Mouse (Mus musculus) kidney, embryonic 14.5 days (tissue): Measurements from ENCODE around the gene Myo15b. TPM values are rescaled to one million over a fixed set of nuclear protein-coding genes. Genes with fewer than 3 reads are reported as not detected.

Source experiments
- ATAC-seq: fragments of 200-750 bp; cut with Nextera tagmentation; 2 replicates; pipeline ENCODE4 v1.8.0; 2017; ENCODE audit warnings: moderate number of reproducible peaks, mild to moderate bottlenecking, moderate TSS enrichment, moderate library complexity; ENCODE audit not compliant: low FRiP score, low TSS enrichment
- H3K27ac ChIP-seq: fragments of 300-500 bp; sonication (generic); 2 replicates; pipeline ENCODE4 v1.5.1; 2014; ENCODE audit warnings: low read depth, mild to moderate bottlenecking, low read length, moderate library complexity, mixed read lengths
- H3K27me3 ChIP-seq: fragments of 300-500 bp; sonication (generic); 2 replicates; pipeline ENCODE4 v1.6.1; 2014; ENCODE audit warnings: mild to moderate bottlenecking, low read length; ENCODE audit not compliant: control insufficient read depth, insufficient read depth
- H3K36me3 ChIP-seq: fragments of 300-500 bp; sonication (generic); 2 replicates; pipeline ENCODE4 v1.6.1; 2014; ENCODE audit warnings: low read length, mixed read lengths; ENCODE audit not compliant: control insufficient read depth, insufficient read depth
- H3K4me1 ChIP-seq: fragments of 300-500 bp; sonication (generic); 2 replicates; pipeline ENCODE4 v1.6.1; 2014; ENCODE audit warnings: low read length, mixed read lengths; ENCODE audit not compliant: control insufficient read depth, insufficient read depth
- H3K4me2 ChIP-seq: fragments of 300-500 bp; sonication (generic); replicated peaks from 2 replicates; pipeline ENCODE4 v1.6.1; 2014; ENCODE audit warnings: low read depth, mild to moderate bottlenecking, low read length
- H3K4me3 ChIP-seq: fragments of 300-500 bp; sonication (generic); 2 replicates; pipeline ENCODE4 v1.5.1; 2014; ENCODE audit warnings: mild to moderate bottlenecking, low read length
- H3K9ac ChIP-seq: fragments of 300-500 bp; sonication (generic); 2 replicates; pipeline ENCODE4 v1.6.1; 2014; ENCODE audit warnings: low read depth, mild to moderate bottlenecking, low read length, moderate library complexity
- H3K9me3 ChIP-seq: fragments of 300-500 bp; sonication (generic); 2 replicates; pipeline ENCODE4 v1.6.1; 2016; ENCODE audit warnings: low read length; ENCODE audit not compliant: control insufficient read depth
- WGBS: fragments of 180-500 bp; shearing (Covaris S2); extraction: QIAGEN DNeasy Blood & Tissue Kit; methylation state at CpG from one replicate; pipeline ENCODE4 v1.1.7; 2014; 5-methylcytosine and 5-hydroxymethylcytosine counted together
- polyA plus RNA-seq: library from polyadenylated mRNA; unstranded; fragments of >200 nt; fragmentation: Nextera tagmentation; extraction: Ambion mirVana; gene quantifications from 2 replicates; pipeline ENCODE4 v1.2.1, GENCODE M21; 2014

The Myo15b gene
- polyA plus RNA-seq, 1 experiment from 2014 or later: 5.5 TPM

GRCm38 (mm10) chr11:115889159-115889558 lies 31.0 kb downstream of the Myo15b start:
- H3K9me3 ChIP-seq: no peaks in the 10 kb centered on the region
- WGBS: 84% methylated on average over 6 of the region's 6 CpGs

GRCm38 (mm10) chr11:115892213-115892612 lies 34.0 kb downstream of the Myo15b start:
- H3K9ac ChIP-seq: no peak overlapping the region
- no peak for ATAC-seq
- WGBS: 65% methylated on average over 6 of the region's 6 CpGs
- H3K4me3 ChIP-seq: no peak overlapping the region
- H3K36me3 ChIP-seq: peaks cover 34% of the 10 kb centered on the region
- H3K4me2 ChIP-seq: no peak overlapping the region
- no peaks in the 10 kb centered on the region for H3K27me3 ChIP-seq
- H3K4me1 ChIP-seq: no peaks in the 10 kb centered on the region
- H3K9me3 ChIP-seq: no peaks in the 10 kb centered on the region
- no peak overlapping the region for H3K27ac ChIP-seq

More at GRCm38 (mm10) chr11:115889159-115889558, 31.0 kb downstream of the Myo15b start:
- Histone ChIP-seq H3K4me1 (no peaks in the 10 kb centered on the region), H3K27me3 (no peaks in the 10 kb centered on the region), H3K9ac (no peak overlapping the region), H3K4me2 (no peak overlapping the region), H3K36me3 (peaks cover 14% of the 10 kb centered on the region), H3K4me3 (no peak overlapping the region), H3K27ac (no peak overlapping the region)
- ATAC-seq: no peak

GRCm38 (mm10) chr11:115893071-115893470 lies 34.9 kb downstream of the Myo15b start:
- H3K4me3 ChIP-seq: no peak overlapping the region
- no peak for ATAC-seq
- no peaks in the 10 kb centered on the region for H3K9me3 ChIP-seq
- no peaks in the 10 kb centered on the region for H3K27me3 ChIP-seq
- H3K9ac ChIP-seq: no peak overlapping the region
- 91% methylated on average over 9 of the region's 9 CpGs for WGBS
- H3K4me2 ChIP-seq: no peak overlapping the region
- H3K27ac ChIP-seq: no peak overlapping the region
- no peaks in the 10 kb centered on the region for H3K4me1 ChIP-seq
- peaks cover 34% of the 10 kb centered on the region for H3K36me3 ChIP-seq

GRCm38 (mm10) chr11:115894755-115895520 lies 36.7 kb downstream of the Myo15b start:
- no peak overlapping the region for H3K27ac ChIP-seq
- H3K36me3 ChIP-seq: peaks cover 34% of the 10 kb centered on the region
- no peaks in the 10 kb centered on the region for H3K9me3 ChIP-seq
- no peak for ATAC-seq
- no peak overlapping the region for H3K9ac ChIP-seq
- 72% methylated on average over 14 of the region's 14 CpGs for WGBS
- H3K4me3 ChIP-seq: no peak overlapping the region
- no peak overlapping the region for H3K4me2 ChIP-seq
- H3K4me1 ChIP-seq: peaks cover 16% of the 10 kb centered on the region
- H3K27me3 ChIP-seq: no peaks in the 10 kb centered on the region

- Histone ChIP-seq H3K36me3 (peaks cover 27% of the 10 kb centered on the region), H3K27ac (no peak overlapping the region)
These were observed 40.2 kb downstream of the Myo15b start for GRCm38 (mm10) chr11:115898446-115898845.

GRCm38 (mm10) chr11:115898886-115899285 lies 40.7 kb downstream of the Myo15b start:
- ATAC-seq: no peak
- H3K9me3 ChIP-seq: no peaks in the 10 kb centered on the region
- H3K27me3 ChIP-seq: no peaks in the 10 kb centered on the region
- H3K4me1 ChIP-seq: peaks cover 48% of the 10 kb centered on the region
- 2% methylated on average over 4 of the region's 4 CpGs for WGBS
- peak overlapping the region; percentile 80 for H3K27ac ChIP-seq
- peaks cover 23% of the 10 kb centered on the region for H3K36me3 ChIP-seq
- H3K4me3 ChIP-seq: no peak overlapping the region
- no peak overlapping the region for H3K4me2 ChIP-seq
- 0 out of 2 replicates have a peak overlapping the region, but pooled peaks have one; percentile 12 for H3K9ac ChIP-seq

More at GRCm38 (mm10) chr11:115898446-115898845, 40.2 kb downstream of the Myo15b start:
- H3K9ac ChIP-seq: no peak overlapping the region
- H3K4me1 ChIP-seq: peaks cover 43% of the 10 kb centered on the region
- no peaks in the 10 kb centered on the region for H3K9me3 ChIP-seq
- H3K27me3 ChIP-seq: no peaks in the 10 kb centered on the region
- WGBS: 84% methylated on average over 7 of the region's 7 CpGs
- no peak overlapping the region for H3K4me2 ChIP-seq
- no peak overlapping the region for H3K4me3 ChIP-seq
- ATAC-seq: no peak

- Histone ChIP-seq H3K4me1 (peaks cover 55% of the 10 kb centered on the region), H3K4me2 (peak within 1 kb of the TSS; percentile 21), H3K4me3 (no peak within 1 kb of the TSS), H3K27ac (peak within 1 kb of the TSS; percentile 80), H3K9ac (0 out of 2 replicates have a peak within 1 kb of the TSS, but pooled peaks have one; percentile 38), H3K36me3 (peaks cover 15% of the 10 kb centered on the region; the same call in 1 of the 2 replicates), H3K9me3 (no peaks in the 10 kb centered on the region), H3K27me3 (no peaks in the 10 kb centered on the region)
- WGBS: 20% methylated on average over 16 of the region's 16 CpGs
- ATAC-seq: peak; percentile 87
These were observed 41.5 kb downstream of the Myo15b start, which contains the start of gene Smim5 for GRCm38 (mm10) chr11:115899486-115900266. TSS of gene Smim5 (plus strand) at chr11:115899966.

- no peaks in the 10 kb centered on the region for H3K9me3 ChIP-seq
- no peak overlapping the region for H3K9ac ChIP-seq
- WGBS: 56% methylated on average over 8 of the region's 8 CpGs
- peaks cover 6% of the 10 kb centered on the region; the same call in 1 of the 2 replicates for H3K36me3 ChIP-seq
- no peak overlapping the region for H3K4me3 ChIP-seq
- ATAC-seq: no peak
- no peak overlapping the region; the same call in 1 of the 2 replicates for H3K27ac ChIP-seq
- H3K4me2 ChIP-seq: peak overlapping the region; percentile 21; the same call in 1 of the 2 replicates
- no peaks in the 10 kb centered on the region for H3K27me3 ChIP-seq
- peaks cover 66% of the 10 kb centered on the region for H3K4me1 ChIP-seq
These were observed 42.5 kb downstream of the Myo15b start for GRCm38 (mm10) chr11:115900561-115901337.
